Mouse (Mus musculus) lung, embryonic 14.5 days (tissue): ENCODE data around the gene Scn2a. TPM values are rescaled to one million over a fixed set of nuclear protein-coding genes. Genes with fewer than 3 reads are reported as not detected.
"Not testable (repeated sequence)": the region's sequence is repeated elsewhere in the genome, so short reads cannot be mapped to it uniquely, and the experiment has no call there.

Experiments used
- ATAC-seq: fragments of 200-750 bp; cut with Nextera tagmentation; 2 replicates; pipeline ENCODE4 v1.8.0; 2017; ENCODE audit warnings: mild to moderate bottlenecking, moderate TSS enrichment, moderate library complexity; ENCODE audit not compliant: insufficient read depth
- DNase-seq: peaks from one replicate; pipeline ENCODE4 v3.0.0-alpha.2; 2015
- H3K27ac ChIP-seq: fragments of 300-500 bp; sonication (generic); 2 replicates; pipeline ENCODE4 v1.5.1; 2014; ENCODE audit warnings: low read depth, mild to moderate bottlenecking, moderate library complexity
- H3K27me3 ChIP-seq: fragments of 300-500 bp; sonication (generic); 2 replicates; pipeline ENCODE4 v1.6.1; 2014; ENCODE audit warnings: low read length, control low read depth; ENCODE audit not compliant: insufficient read depth
- H3K36me3 ChIP-seq: fragments of 300-500 bp; sonication (generic); 2 replicates; pipeline ENCODE4 v1.6.1; 2014; ENCODE audit warnings: control low read depth; ENCODE audit not compliant: insufficient read depth
- H3K4me1 ChIP-seq: fragments of 300-500 bp; sonication (generic); 2 replicates; pipeline ENCODE4 v1.6.1; 2014; ENCODE audit warnings: antibody characterized with exemption, control low read depth; ENCODE audit not compliant: insufficient read depth
- H3K4me2 ChIP-seq: fragments of 300-500 bp; sonication (generic); 2 replicates; pipeline ENCODE4 v1.6.1; 2014; ENCODE audit warnings: mild to moderate bottlenecking
- H3K4me3 ChIP-seq: fragments of 300-500 bp; sonication (generic); 2 replicates; pipeline ENCODE4 v1.5.1; 2014; ENCODE audit warnings: low read depth, low read length
- H3K9ac ChIP-seq: fragments of 300-500 bp; sonication (generic); 2 replicates; pipeline ENCODE4 v1.6.1; 2014
- H3K9me3 ChIP-seq: fragments of 300-500 bp; sonication (generic); 2 replicates; pipeline ENCODE4 v1.6.1; 2016; ENCODE audit warnings: low read depth, low read length, control low read depth
- CTCF ChIP-seq: IDR thresholded peaks from 2 replicates; pipeline ENCODE4 v1.5.1; 2016; ENCODE audit warnings: antibody characterized with exemption, low read depth
- WGBS: fragments of 180-500 bp; shearing (Covaris S2); extraction: QIAGEN DNeasy Blood & Tissue Kit; methylation state at CpG from one replicate; pipeline ENCODE4 v1.1.7; 2014; 5-methylcytosine and 5-hydroxymethylcytosine counted together
- polyA plus RNA-seq: library from polyadenylated mRNA; unstranded; fragments of >200 nt; fragmentation: Nextera tagmentation; extraction: Ambion mirVana; gene quantifications from 2 replicates; pipeline ENCODE4 v1.2.1, GENCODE M21; 2014

The Scn2a gene
- polyA plus RNA-seq, 1 experiment from 2014 or later, result 1.8 TPM

DNA sequence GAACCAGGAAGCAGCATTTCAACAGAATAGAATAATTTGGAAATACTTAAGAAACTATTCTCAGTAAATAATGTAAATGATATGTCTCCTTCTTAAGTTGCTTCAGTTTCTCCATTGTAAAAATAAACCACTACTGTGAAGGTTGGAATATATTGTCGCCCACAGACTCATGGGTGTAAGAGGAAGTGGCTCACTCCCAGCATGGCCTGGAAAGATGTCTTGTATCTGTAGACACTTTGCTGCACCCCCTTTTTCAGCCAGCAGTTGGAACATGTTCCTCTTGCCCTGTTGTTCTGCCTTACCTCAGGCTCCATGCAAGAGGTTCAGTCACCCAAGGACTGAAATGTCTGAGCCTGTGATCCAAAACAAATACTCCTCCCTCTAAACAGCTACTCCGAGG, 173.0 kb downstream of the Scn2a start:
- Histone ChIP-seq H3K4me3 (no peak overlapping the region), H3K9ac (no peak overlapping the region), H3K9me3 (no peaks in the 10 kb centered on the region), H3K4me2 (no peak overlapping the region), H3K4me1 (no peaks in the 10 kb centered on the region), H3K36me3 (no peaks in the 10 kb centered on the region), H3K27ac (no peak overlapping the region), H3K27me3 (no peaks in the 10 kb centered on the region)
- WGBS, result 68% methylated on average over 2 of the region's 2 CpGs
- no peak for TF ChIP-seq CTCF
- DNase-seq (no peak), ATAC-seq (no peak)

DNA sequence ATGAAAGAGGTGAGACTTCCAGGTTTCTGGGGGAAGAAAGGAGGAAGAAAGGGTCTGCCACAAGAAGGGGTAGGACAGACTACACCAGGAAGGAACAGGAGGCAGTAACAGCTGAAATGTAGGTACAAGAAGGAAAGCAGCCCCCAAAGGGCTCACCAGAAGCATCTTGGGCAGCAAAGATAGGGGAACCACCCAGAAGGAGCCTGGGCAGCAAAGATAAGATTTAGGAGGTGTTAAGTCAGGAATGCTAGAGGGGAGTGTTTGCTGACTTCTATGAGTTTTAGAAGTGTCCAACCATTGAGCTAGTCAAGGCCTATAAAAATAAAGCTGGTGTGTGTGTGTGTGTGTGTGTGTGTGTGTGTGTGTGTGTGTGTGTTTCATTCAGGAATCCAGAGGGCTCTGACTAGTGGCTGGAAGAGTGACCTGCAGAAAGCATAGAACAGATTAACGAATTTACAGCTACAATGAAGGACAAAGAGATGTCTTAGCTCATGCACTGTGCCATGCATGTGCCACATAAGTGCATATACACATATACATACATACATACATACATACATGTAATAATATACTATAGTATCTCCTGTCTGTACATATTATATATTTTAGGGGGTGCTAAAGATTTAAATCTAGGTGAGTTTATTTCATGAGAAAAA, 180.6 kb downstream of the Scn2a start:
- Histone ChIP-seq H3K9me3 (no peaks in the 10 kb centered on the region), H3K4me3 (no peak overlapping the region), H3K36me3 (no peaks in the 10 kb centered on the region), H3K4me1 (no peaks in the 10 kb centered on the region), H3K27me3 (no peaks in the 10 kb centered on the region), H3K27ac (no peak overlapping the region), H3K4me2 (no peak overlapping the region), H3K9ac (no peak overlapping the region)
- no peak for DNase-seq
- ATAC-seq, result 0 out of 2 replicates have a peak, but pooled peaks have one; percentile 17
- no peak for TF ChIP-seq CTCF
- WGBS, result 45% methylated on average over 1 of the region's 1 CpGs

DNA sequence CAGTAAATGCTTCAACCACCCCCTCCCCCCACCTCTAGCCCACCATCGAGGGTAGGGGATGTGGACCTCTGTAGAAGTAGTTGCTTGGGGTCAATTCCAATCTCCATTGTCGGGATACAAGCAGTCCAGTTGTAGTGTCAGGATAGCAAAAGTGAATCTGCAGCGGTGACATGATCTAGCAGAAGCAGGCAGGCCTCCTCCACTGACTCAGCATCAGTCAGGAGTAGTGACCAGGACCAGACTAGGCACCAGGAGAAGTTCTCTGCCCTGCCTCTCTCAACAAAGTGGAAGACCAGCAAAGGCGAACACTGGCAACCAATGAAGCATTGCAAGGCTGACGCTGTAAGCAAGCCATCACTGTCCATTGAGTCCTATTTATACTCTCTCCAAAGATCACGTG, 186.0 kb downstream of the Scn2a start:
- no peak overlapping the region for H3K4me3 ChIP-seq
- WGBS, result 86% methylated on average over 6 of the region's 6 CpGs
- H3K27ac ChIP-seq, result no peak overlapping the region
- no peak overlapping the region for H3K9ac ChIP-seq
- H3K9me3 ChIP-seq, result no peaks in the 10 kb centered on the region
- no peaks in the 10 kb centered on the region for H3K27me3 ChIP-seq
- H3K4me2 ChIP-seq, result no peak overlapping the region
- no peak for DNase-seq
- no peaks in the 10 kb centered on the region for H3K4me1 ChIP-seq
- H3K36me3 ChIP-seq, result no peaks in the 10 kb centered on the region
- no peak for ATAC-seq
- TF ChIP-seq CTCF, result no peak

DNA sequence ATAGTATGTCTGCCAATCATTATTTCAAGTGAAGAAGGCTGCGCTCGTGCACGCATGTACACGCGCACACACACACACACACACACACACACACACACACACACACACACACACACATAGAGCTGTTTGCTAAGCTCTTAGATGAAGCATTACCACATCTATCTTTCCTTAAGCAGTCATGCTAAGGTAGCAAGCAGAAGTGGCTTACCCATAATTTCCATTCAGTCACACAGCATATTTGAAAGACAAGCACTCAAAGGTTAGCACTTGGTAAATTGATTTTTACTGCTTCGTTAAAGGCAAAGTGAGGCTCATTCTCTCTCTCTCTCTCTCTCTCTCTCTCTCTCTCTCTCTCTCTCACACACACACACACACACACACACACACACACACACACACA, 190.6 kb downstream of the Scn2a start:
- not testable (repeated sequence) for H3K4me3 ChIP-seq, H3K27ac ChIP-seq, DNase-seq, H3K4me1 ChIP-seq, H3K9me3 ChIP-seq, H3K27me3 ChIP-seq, ATAC-seq, H3K4me2 ChIP-seq, H3K36me3 ChIP-seq, H3K9ac ChIP-seq
- 89% methylated on average over 6 of the region's 6 CpGs for WGBS

Other genes with a start within 250 kb of the Scn2a start
- 3.5 and 4.5 TPM in 2 replicates for gene Scn3a, start 53.1 kb upstream of the Scn2a start, polyA plus RNA-seq
- 0.38 and 0.53 TPM in 2 replicates for gene Csrnp3, start 225.0 kb downstream of the Scn2a start, polyA plus RNA-seq